Mouse (Mus musculus) spleen, adult 10 weeks (tissue): ENCODE results near the gene Mtap. TPM values are rescaled to one million over a fixed set of nuclear protein-coding genes. Genes with fewer than 3 reads are reported as not detected.

Experiments used
- polyA plus RNA-seq: library from polyadenylated mRNA; stranded (reverse); fragments of 350-450 nt; fragmentation: Illumina TruSeq; extraction: RNeasy Lipid Tissue Mini Kit (QIAGEN cat#74804); gene quantifications from one replicate; pipeline ENCODE4 v1.2.3, GENCODE M21; 2015; ENCODE audit warnings: low replicate concordance; ENCODE audit not compliant: insufficient read depth

Mtap gene
- 38.5 TPM for polyA plus RNA-seq

DNA sequence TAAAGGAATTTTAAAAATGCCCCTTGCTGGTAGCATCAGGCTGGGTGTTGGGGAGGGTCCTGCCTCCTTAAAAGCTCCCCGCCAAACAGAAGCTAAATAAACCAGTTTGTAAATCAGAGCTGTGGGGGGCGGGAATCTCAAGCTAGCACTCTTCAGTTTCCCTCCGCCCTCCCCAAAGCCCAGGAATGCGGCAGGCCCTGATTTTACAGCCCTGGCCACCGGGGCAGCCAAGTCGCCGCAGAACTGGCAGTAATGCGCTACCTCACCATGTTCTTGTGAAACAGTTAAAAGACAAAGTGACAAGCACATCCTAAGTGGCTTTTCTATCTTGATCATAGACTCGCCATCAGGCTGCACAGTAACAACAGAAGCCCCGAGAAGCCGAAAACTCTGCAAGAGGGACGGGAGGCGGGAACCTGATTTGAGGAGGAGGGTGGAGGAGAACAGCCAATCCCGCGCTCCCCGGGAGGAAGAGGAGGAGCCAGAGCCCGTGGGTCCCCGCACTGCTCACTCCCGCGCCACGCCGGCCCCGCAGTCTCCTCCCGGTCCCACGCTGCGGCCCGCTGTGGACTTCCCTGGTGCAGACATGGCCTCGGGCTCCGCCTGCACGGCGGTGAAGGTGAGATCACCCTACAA lies at the start of gene Mtap:
TSS of gene Mtap (plus strand) at position 217 of the 636 bp plus-strand sequence.

Other genes starting within 250 kb of the Mtap start
- not detected for gene Cdkn2a, start 157.5 kb downstream of the Mtap start, polyA plus RNA-seq
- gene Cdkn2b, start 173.9 kb downstream of the Mtap start, polyA plus RNA-seq, result 1.6 TPM